Comparison of ENCODE assay signal across 8 mouse cellular contexts in the genomic region with DNA sequence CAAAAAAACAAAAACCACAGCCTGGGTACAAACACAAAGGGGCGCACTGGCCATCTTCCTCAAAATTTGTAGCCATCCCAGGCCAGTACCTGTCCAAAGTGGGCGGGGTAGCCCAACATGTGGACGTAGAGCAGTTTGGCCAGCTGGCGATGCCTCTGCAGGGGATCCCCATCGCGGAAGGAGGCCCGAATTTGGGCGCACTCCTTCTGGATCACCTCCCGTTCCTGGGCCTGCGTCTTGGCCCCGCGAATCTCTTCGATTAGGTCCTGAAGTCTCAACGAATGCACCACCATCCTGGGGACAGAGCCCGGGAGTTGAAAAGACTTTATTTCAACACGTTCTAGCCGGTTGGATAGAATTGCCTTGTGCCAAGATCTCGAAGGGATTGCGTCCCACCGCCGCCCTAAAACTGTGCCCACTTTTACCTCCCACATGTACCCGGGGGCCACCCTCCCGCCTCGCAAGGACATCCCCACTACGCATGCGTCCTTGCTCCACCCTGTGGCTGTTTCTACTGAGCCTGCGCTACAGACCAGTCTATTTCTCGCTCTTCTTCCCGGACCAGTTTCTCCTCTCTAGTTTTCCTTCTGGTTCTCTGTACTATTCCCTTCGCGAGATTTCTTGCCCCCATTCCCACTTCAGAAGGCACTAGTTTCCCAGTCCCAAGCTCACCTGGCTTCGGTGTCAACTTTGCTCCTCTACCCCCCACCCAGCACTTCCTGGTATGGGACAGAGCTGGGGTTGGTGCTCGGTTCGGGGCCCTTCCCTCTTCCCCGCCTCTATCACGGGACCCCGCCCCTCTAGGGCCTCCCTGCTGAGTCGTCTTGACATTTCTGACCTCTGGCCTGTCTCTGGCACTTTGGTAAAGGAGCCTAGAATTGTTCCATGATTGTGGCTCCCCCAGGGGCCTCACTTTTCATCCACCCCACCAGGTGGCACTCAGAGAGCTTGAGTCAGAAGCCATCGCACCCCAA. TPM values are rescaled to one million over a fixed set of nuclear protein-coding genes. Genes with fewer than 3 reads are reported as not detected.
DNase-seq lines count a peak whose midpoint lies in the region; ATAC-seq lines count a peak whose summit lies in the region.

A gene (minus strand): TSS at position 758 of the 974 bp plus-strand sequence.

- 1% methylated on average over 39 of the region's 39 CpGs for WGBS in hindbrain, embryonic 12.5 days

- no peaks in the 10 kb centered on the region for H3K36me3 ChIP-seq in hindbrain, embryonic 12.5 days

- peaks cover 17% of the 10 kb centered on the region for H3K27me3 ChIP-seq in hindbrain, embryonic 12.5 days

- H3K9ac ChIP-seq in hindbrain, embryonic 12.5 days = peak within 1 kb of the TSS; percentile 68

- no peaks in the 10 kb centered on the region for H3K9me3 ChIP-seq in hindbrain, embryonic 12.5 days (replicated peaks)

- peak within 1 kb of the TSS; percentile 94 for H3K4me2 ChIP-seq in hindbrain, embryonic 12.5 days (replicated peaks)

- peak; percentile 71 for DNase-seq in Muller cell, postnatal 12 days (ENCODE audit: inconsistent ontology term)
- DNase-seq in cerebellum, adult 9-10 months = peak; percentile 89
- peak; percentile 78 to 81 for DNase-seq in frontal cortex, postnatal 10 days (ENCODE audit: low spot score in 2 of 2)
- DNase-seq in layer of hippocampus, postnatal 36 days = peak; percentile 88
- DNase-seq in lung, postnatal 36 days = peak; percentile 91
- peak; percentile 84 for DNase-seq in retina, postnatal 1 day
- peak; percentile 75 for DNase-seq in urinary bladder, adult 2 months (ENCODE audit: low spot score)

- H3K4me1 ChIP-seq in hindbrain, embryonic 12.5 days = peaks cover 40% of the 10 kb centered on the region

- peak within 1 kb of the TSS; percentile 60 for H3K27ac ChIP-seq in hindbrain, embryonic 12.5 days

- peak within 1 kb of the TSS; percentile 42 for H3K4me3 ChIP-seq in hindbrain, embryonic 12.5 days

- ATAC-seq in hindbrain, embryonic 12.5 days (ENCODE audit: low FRiP score) = peak; percentile 49

RNA-seq across cellular contexts. Expression of the gene that starts here (rescaled TPM):
- polyA plus RNA-seq in hindbrain, embryonic 12.5 days (2016; fragmentation: Nextera tagmentation; extraction: Ambion mirVana) = 9.4 and 10.1 TPM in 2 replicates
- total RNA-seq in layer of hippocampus, postnatal 36 days (2021) = 10 to 100 TPM; 17.4 to 19.2 TPM
- 22.5 and 26.6 TPM in 2 replicates for polyA plus RNA-seq in urinary bladder, adult 2 months (2012; rRNA removed)

Comparison
In these comparisons a context has a peak if more than half of its experiments do, and no peak if none do; other contexts are left out.
1. Peak in every context shown above with its lines: DNase-seq, ATAC-seq, H3K4me3 ChIP-seq and H3K27ac ChIP-seq.